ENCODE assay signal across 10 mouse cellular contexts in genomic region chr17:33555223-33555855, GRCm38 (mm10). TPM values are rescaled to one million over a fixed set of nuclear protein-coding genes. Genes with fewer than 3 reads are reported as not detected.
A peak's percentile ranks its signal among the peaks of the same experiment; 100 is the strongest.
DNase-seq lines count a peak whose midpoint lies in the region; ATAC-seq lines count a peak whose summit lies in the region.
"Had no signal": no experiment of that assay in that cellular context is flagged by ENCODE, and none has a peak within 500 bp of the region (broad histone marks: within the 10 kb centered on the region; RNA-seq: fewer than 3 reads in every experiment).

Gene Myo1f (plus strand): TSS chr17:33555707.

- H3K27me3 ChIP-seq in heart, embryonic 12.5 days (replicated peaks), result no peaks in the 10 kb centered on the region
- H3K27me3 ChIP-seq in midbrain, embryonic 15.5 days (replicated peaks), result no peaks in the 10 kb centered on the region
- H3K27me3 ChIP-seq in midbrain, embryonic 14.5 days (ENCODE audit: control insufficient read depth, insufficient read depth, low read length), result no peaks in the 10 kb centered on the region
- H3K27me3 ChIP-seq: midbrain, embryonic 12.5 days had no signal

- no peaks in the 10 kb centered on the region for H3K9me3 ChIP-seq in heart, embryonic 12.5 days (replicated peaks)
- H3K9me3 ChIP-seq in midbrain, embryonic 15.5 days, result no peaks in the 10 kb centered on the region
- no peaks in the 10 kb centered on the region for H3K9me3 ChIP-seq in midbrain, embryonic 14.5 days (ENCODE audit: control insufficient read depth, low read length)
- H3K9me3 ChIP-seq: midbrain, embryonic 12.5 days had no signal

- 43% methylated on average over 6 of the region's 6 CpGs for WGBS in heart, embryonic 12.5 days
- 53% methylated on average over 6 of the region's 6 CpGs for WGBS in midbrain, embryonic 15.5 days
- 51% methylated on average over 6 of the region's 6 CpGs for WGBS in midbrain, embryonic 14.5 days

- no peak within 1 kb of the TSS for H3K9ac ChIP-seq in heart, embryonic 12.5 days
- no peak within 1 kb of the TSS for H3K9ac ChIP-seq in midbrain, embryonic 15.5 days
- H3K9ac ChIP-seq in midbrain, embryonic 14.5 days (replicated peaks; ENCODE audit: low read length), result no peak within 1 kb of the TSS
- H3K9ac ChIP-seq: midbrain, embryonic 12.5 days had no signal

- H3K4me3 ChIP-seq in heart, embryonic 12.5 days, result no peak within 1 kb of the TSS
- no peak within 1 kb of the TSS for H3K4me3 ChIP-seq in midbrain, embryonic 15.5 days
- no peak within 1 kb of the TSS for H3K4me3 ChIP-seq in midbrain, embryonic 14.5 days (replicated peaks; ENCODE audit: low read depth, low read length)
- H3K4me3 ChIP-seq: midbrain, embryonic 12.5 days had no signal

- DNase-seq in heart, adult 18-20 months, result peak; percentile 36 to 72
- peak; percentile 38 to 66 for DNase-seq in CD8-positive naive resting alpha-beta T cell, adult 2 months (ENCODE audit: low read depth in 2 of 2, low spot score in 2 of 2)
- peak; percentile 37 for DNase-seq in liver
- DNase-seq in naive thymus-derived CD4-positive, alpha-beta T cell, adult 2 months (ENCODE audit: low read depth), result peak; percentile 56
- DNase-seq in cerebellum, adult 9-11 months, result no peak
- no peak for DNase-seq in midbrain, embryonic 14.5 days

- ATAC-seq in heart, embryonic 12.5 days (ENCODE audit: insufficient number of reproducible peaks, low FRiP score), result no peak
- ATAC-seq in midbrain, embryonic 15.5 days (replicated peaks), result no peak
- no peak for ATAC-seq in midbrain, embryonic 14.5 days (ENCODE audit: low FRiP score, low TSS enrichment)
- ATAC-seq: Patski had no signal

- H3K27ac ChIP-seq in heart, embryonic 12.5 days (ENCODE audit: poor library complexity, severe bottlenecking), result no peak within 1 kb of the TSS
- no peak within 1 kb of the TSS for H3K27ac ChIP-seq in midbrain, embryonic 15.5 days
- H3K27ac ChIP-seq in midbrain, embryonic 14.5 days (replicated peaks; ENCODE audit: low read depth, low read length), result no peak within 1 kb of the TSS
- H3K27ac ChIP-seq: midbrain, embryonic 12.5 days had no signal

- no peak within 1 kb of the TSS for H3K4me2 ChIP-seq in heart, embryonic 12.5 days
- no peak within 1 kb of the TSS for H3K4me2 ChIP-seq in midbrain, embryonic 15.5 days
- no peak within 1 kb of the TSS for H3K4me2 ChIP-seq in midbrain, embryonic 14.5 days (ENCODE audit: low read length)
- H3K4me2 ChIP-seq: midbrain, embryonic 12.5 days had no signal

- no peaks in the 10 kb centered on the region for H3K4me1 ChIP-seq in heart, embryonic 12.5 days (replicated peaks)
- no peaks in the 10 kb centered on the region for H3K4me1 ChIP-seq in midbrain, embryonic 15.5 days
- H3K4me1 ChIP-seq in midbrain, embryonic 14.5 days (ENCODE audit: control insufficient read depth, insufficient read depth, low read length), result no peaks in the 10 kb centered on the region
- H3K4me1 ChIP-seq: midbrain, embryonic 12.5 days had no signal

- H3K36me3 ChIP-seq in heart, embryonic 12.5 days, result peaks cover 30% of the 10 kb centered on the region
- no peaks in the 10 kb centered on the region for H3K36me3 ChIP-seq in midbrain, embryonic 15.5 days (replicated peaks)
- peaks cover 6% of the 10 kb centered on the region; the same call in 1 of the 2 replicates for H3K36me3 ChIP-seq in midbrain, embryonic 14.5 days (ENCODE audit: control insufficient read depth, insufficient read depth, low read length)

RNA-seq across cellular contexts. Expression of gene Myo1f, which starts in this region (rescaled TPM):
- 1 to 10 TPM; 1.9 to 3.0 TPM for total RNA-seq in heart, adult 18-20 months (2021)
- 1.6 and 1.9 TPM in 2 replicates for polyA plus RNA-seq in heart, embryonic 12.5 days (2016; fragmentation: Nextera tagmentation; extraction: Ambion mirVana)
- 1.5 and 1.9 TPM in 2 replicates for polyA plus RNA-seq in midbrain, embryonic 15.5 days (2015; fragmentation: Nextera tagmentation; extraction: Ambion mirVana)
- polyA plus RNA-seq in midbrain, embryonic 14.5 days (2014; fragmentation: Nextera tagmentation; extraction: Ambion mirVana), result 0.72 and 1.8 TPM in 2 replicates
- polyA plus RNA-seq: Patski had no signal

Comparison
In these comparisons a context has a peak if more than half of its experiments do, and no peak if none do; other contexts are left out.
1. DNase-seq: peak in heart, adult 18-20 months (2 of 2), CD8-positive naive resting alpha-beta T cell, adult 2 months (2 of 2), liver (single experiment) and naive thymus-derived CD4-positive, alpha-beta T cell, adult 2 months (single experiment); none in cerebellum, adult 9-11 months (single experiment) and midbrain, embryonic 14.5 days (single experiment).